Mouse (Mus musculus) thymus, adult 2 months (tissue): ENCODE data around the gene Rps3. TPM values are rescaled to one million over a fixed set of nuclear protein-coding genes. Genes with fewer than 3 reads are reported as not detected.
"Not testable (repeated sequence)": the region's sequence is repeated elsewhere in the genome, so short reads cannot be mapped to it uniquely, and the experiment has no call there.

Experiments
- DNase-seq: peaks from one replicate; pipeline ENCODE4 v3.0.0; 2021
- H3K27ac ChIP-seq: fragments of 200-500 bp; 2 replicates; pipeline ENCODE4 v1.5.1; 2012; ENCODE audit warnings: low read length, control low read depth; ENCODE audit not compliant: control insufficient read depth, insufficient read depth
- H3K27me3 ChIP-seq: fragments of 200-500 bp; 2 replicates; pipeline ENCODE4 v1.6.1; 2012; ENCODE audit warnings: mild to moderate bottlenecking, low read length, moderate library complexity, mixed read lengths; ENCODE audit not compliant: control insufficient read depth, insufficient read depth
- H3K36me3 ChIP-seq: fragments of 200-500 bp; 2 replicates; pipeline ENCODE4 v1.6.1; 2012; ENCODE audit warnings: mild to moderate bottlenecking, low read length, moderate library complexity; ENCODE audit not compliant: control insufficient read depth, insufficient read depth
- H3K4me1 ChIP-seq: fragments of 200-500 bp; replicated peaks from 2 replicates; pipeline ENCODE4 v1.6.1; 2012; ENCODE audit warnings: low read length; ENCODE audit not compliant: control insufficient read depth, insufficient read depth
- H3K4me3 ChIP-seq: fragments of 200-500 bp; 2 replicates; pipeline ENCODE4 v1.5.1; 2012; ENCODE audit warnings: mild to moderate bottlenecking, low read length, control low read depth, moderate library complexity; ENCODE audit not compliant: control insufficient read depth, insufficient read depth
- CTCF ChIP-seq: fragments of 200-500 bp; IDR thresholded peaks from 2 replicates; pipeline ENCODE4 v1.5.1; 2012; ENCODE audit warnings: mild to moderate bottlenecking, control low read depth, low read length, moderate library complexity, borderline replicate concordance; ENCODE audit not compliant: control insufficient read depth, poor library complexity, insufficient read depth; ENCODE audit errors: extremely low read depth
- POLR2A ChIP-seq: fragments of 200-500 bp; IDR thresholded peaks from 2 replicates; pipeline ENCODE4 v1.6.1; 2012; ENCODE audit warnings: mild to moderate bottlenecking, low read length, control low read depth, moderate library complexity; ENCODE audit not compliant: control insufficient read depth, poor library complexity, insufficient read depth; ENCODE audit errors: extremely low read depth
- WGBS: fragments of 180-500 bp; shearing (Covaris S2); methylation state at CpG from one replicate; pipeline ENCODE4 v1.1.7; 2018; 5-methylcytosine and 5-hydroxymethylcytosine counted together
- polyA plus RNA-seq: library from polyadenylated mRNA; depleted of rRNA; stranded (reverse); fragments of >200 nt; gene quantifications from 2 replicates; pipeline ENCODE4 v1.2.3, GENCODE M21; 2012

Gene Rps3
- polyA plus RNA-seq, 1 experiment = 566 TPM

DNA sequence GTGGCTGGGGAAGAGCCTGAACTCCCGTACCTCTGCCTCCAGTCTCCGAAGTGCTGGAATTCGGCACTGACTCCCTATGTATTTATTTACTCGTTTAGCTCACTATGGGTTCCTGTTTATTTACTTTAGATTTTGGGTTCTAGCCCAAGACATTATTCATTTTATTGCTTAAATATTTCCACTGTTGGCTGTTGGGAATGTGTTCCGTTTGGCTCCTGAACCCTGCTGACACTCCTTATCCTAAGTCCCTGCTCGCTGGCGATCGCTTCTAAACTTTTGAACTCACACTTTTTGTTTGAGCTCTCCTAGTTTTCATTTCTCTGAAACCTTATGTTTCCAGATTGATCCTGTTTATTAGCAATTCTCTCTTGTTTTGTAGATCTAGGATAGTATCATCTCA is 39.6 kb upstream of the Rps3 start:
- Histone ChIP-seq H3K27me3 (no peaks in the 10 kb centered on the region), H3K4me3 (no peak overlapping the region), H3K27ac (no peak overlapping the region), H3K36me3 (no peaks in the 10 kb centered on the region), H3K4me1 (no peaks in the 10 kb centered on the region)
- 97% methylated on average over 8 of the region's 8 CpGs for WGBS
- no peak for TF ChIP-seq CTCF
- no peak for TF ChIP-seq POLR2A
- no peak for DNase-seq

DNA sequence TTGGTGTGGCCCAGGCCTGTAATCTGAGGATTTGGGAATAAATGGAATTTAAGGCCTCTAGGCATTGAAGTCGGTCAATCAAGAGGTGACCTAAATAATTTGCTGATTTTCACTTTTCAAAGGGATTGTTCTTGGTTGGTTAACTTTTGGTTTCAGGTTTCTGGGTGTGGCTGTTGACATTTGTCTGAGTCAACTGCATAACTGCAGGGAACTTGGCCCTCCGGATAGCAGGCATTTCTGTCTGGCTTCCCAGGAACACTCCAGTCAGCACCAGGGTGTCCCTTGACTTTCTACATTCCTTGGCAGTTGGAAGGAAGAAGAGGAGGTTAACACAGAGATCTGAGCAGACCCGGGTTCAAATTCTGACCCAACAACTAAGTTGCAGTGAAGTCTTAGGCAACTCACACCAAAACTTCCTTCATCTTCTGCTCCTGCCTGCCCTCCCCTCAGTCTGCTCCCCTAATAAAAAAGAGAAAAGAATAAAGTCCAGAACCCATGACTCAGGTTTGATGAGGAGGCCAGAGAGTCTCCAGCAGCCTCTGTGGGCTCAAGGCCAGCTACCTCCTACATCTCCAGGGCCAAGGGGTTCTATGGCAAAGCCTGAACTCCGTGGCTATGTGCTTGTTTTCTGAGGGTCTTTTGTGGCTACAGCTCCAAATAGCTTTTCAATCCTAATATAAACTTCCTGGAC is 35.6 kb upstream of the Rps3 start:
- no peak for DNase-seq
- WGBS = 85% methylated on average over 4 of the region's 4 CpGs
- no peak overlapping the region for H3K27ac ChIP-seq
- no peak overlapping the region for H3K4me3 ChIP-seq
- H3K4me1 ChIP-seq = no peaks in the 10 kb centered on the region
- no peaks in the 10 kb centered on the region for H3K27me3 ChIP-seq
- no peaks in the 10 kb centered on the region for H3K36me3 ChIP-seq
- TF ChIP-seq POLR2A (no peak), CTCF (no peak)

DNA sequence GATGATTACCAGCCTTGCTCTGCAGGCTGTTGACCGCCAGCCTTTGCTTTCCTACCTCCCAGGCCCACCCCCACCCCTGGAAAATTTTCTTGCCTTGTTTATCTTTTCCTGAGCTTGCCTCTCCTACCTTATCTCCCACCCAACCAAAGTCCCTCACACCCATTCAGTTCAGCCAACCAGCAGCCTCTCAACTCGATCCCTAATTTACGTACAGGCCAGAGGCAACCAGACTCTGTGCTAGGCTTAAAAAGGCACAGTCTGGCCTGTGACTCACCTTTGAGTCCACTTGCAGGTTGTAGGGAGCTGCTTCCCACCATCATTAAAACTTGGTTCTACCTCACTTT is 33.2 kb upstream of the Rps3 start:
- over 99% methylated on average over 3 of the region's 3 CpGs for WGBS
- H3K36me3 ChIP-seq = no peaks in the 10 kb centered on the region

DNA sequence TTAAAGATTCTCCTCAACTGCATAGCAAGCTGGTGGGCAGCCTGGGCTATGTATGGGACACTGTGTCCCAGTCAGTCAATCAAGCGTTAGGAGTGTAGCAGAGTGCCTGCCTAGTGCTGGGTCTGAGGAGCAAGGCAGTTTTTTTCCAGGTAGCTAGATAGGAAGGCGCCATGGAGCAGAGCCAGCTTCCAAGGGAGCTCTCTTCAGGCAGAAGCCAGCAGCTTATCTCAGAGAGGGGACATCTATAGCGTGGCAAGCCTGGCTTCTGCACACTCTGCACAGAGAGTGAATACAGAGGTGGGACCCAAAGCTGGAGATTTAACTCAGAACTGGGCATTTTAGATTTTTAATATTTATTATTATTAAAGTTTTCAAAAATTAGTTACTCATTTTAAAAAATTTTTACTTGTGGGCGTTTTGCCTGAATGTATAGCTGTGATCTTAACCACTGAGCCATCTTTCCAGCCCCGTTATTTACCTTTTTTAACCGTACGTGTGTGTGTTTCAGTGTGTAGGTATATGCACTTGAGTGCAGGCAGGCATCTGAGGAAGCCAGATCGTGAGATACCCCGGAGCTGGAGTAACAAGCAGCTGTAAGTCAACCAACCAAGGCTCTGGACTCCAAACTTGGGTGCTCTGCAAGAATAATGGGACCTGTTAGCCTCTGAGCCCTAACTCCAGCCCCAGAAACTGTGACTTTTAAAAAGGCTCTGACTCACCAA is 32.7 kb upstream of the Rps3 start:
- 94% methylated on average over 9 of the region's 9 CpGs for whole genome bisulfite sequencing
- no peak overlapping the region for H3K27ac ChIP-seq
- no peak overlapping the region for H3K4me3 ChIP-seq
- no peaks in the 10 kb centered on the region for H3K36me3 ChIP-seq
- TF ChIP-seq POLR2A = no peak
- no peak for DNase-seq
- H3K27me3 ChIP-seq = no peaks in the 10 kb centered on the region
- H3K4me1 ChIP-seq = no peaks in the 10 kb centered on the region

More for the DNA sequence above, 33.2 kb upstream of the Rps3 start:
- Histone ChIP-seq H3K27ac (no peak overlapping the region), H3K4me1 (no peaks in the 10 kb centered on the region), H3K27me3 (no peaks in the 10 kb centered on the region), H3K4me3 (no peak overlapping the region)
- no peak for TF ChIP-seq POLR2A
- no peak for TF ChIP-seq CTCF
- DNase-seq = no peak

DNA sequence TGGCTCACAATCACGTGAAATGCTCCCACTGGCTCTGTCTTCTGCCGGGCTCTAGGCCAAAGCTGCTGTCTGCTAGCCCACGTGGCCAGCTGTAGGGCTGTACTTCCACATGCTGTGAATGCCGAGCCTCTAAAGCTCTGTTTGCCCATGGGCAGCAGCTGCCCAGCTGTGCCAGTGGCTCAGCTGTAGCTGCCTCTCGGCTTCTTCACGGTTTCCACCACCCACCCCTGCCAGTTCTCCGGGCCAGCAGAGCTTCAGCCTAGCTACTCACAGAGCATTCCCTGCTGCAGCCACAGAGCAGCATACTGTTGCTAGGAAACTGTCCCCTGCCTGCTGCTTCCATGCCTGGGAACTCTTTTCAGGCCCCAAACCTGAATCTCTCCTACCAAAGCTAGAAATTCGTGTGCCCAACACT is 26.6 kb upstream of the Rps3 start:
- H3K36me3 ChIP-seq = no peaks in the 10 kb centered on the region
- TF ChIP-seq CTCF = no peak
- no peak for TF ChIP-seq POLR2A
- no peaks in the 10 kb centered on the region for H3K4me1 ChIP-seq
- 44% methylated on average over 8 of the region's 8 CpGs for whole genome bisulfite sequencing
- DNase-seq = no peak
- no peaks in the 10 kb centered on the region for H3K27me3 ChIP-seq
- H3K4me3 ChIP-seq = no peak overlapping the region
- H3K27ac ChIP-seq = no peak overlapping the region

DNA sequence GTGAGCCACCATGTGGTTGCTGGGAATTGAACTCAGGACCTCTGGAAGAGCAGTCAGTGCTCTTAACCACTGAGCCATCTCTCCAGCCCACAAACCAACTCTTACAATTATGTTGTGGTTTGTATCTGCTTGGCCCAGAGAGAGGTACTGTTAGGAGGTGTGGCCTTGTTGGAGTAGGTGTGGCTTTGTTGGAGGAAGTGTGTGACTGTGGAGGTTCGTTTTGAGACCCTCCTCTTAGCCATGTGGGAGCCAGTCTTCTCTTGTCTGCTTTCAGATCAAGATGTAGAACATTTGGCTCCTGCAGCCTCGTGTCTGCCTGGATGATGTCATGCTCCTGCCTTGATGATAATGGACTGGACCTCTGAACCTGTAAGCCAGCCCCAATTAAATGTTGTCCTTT is 24.6 kb upstream of the Rps3 start:
- WGBS = 0% methylated on average over 2 of the region's 2 CpGs
- not testable (repeated sequence) for H3K27me3 ChIP-seq, H3K4me1 ChIP-seq, DNase-seq, H3K36me3 ChIP-seq, H3K4me3 ChIP-seq, H3K27ac ChIP-seq

DNA sequence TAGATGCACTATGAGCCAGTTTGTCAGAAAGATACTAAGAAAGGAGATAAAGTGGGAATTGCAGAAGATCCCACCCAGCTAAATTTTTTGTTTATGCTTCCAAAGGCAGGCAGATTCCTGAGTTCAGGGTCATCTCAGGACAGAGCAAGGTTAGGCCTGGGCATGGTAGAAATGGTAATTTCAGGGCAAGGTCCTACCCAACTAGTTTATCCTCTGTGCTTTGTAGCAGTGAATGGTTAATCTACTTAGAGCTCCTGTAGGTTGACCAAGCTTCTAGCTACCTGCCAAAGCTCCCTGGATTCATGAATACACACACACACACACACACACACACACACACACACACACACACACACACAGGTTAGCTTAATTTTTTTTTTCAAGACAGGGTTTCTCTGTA is 21.0 kb upstream of the Rps3 start:
- H3K27ac ChIP-seq = no peak overlapping the region
- H3K4me1 ChIP-seq = no peaks in the 10 kb centered on the region
- TF ChIP-seq POLR2A (no peak), CTCF (no peak)
- H3K4me3 ChIP-seq = no peak overlapping the region
- no peak for DNase-seq
- no peaks in the 10 kb centered on the region for H3K36me3 ChIP-seq
- H3K27me3 ChIP-seq = no peaks in the 10 kb centered on the region

DNA sequence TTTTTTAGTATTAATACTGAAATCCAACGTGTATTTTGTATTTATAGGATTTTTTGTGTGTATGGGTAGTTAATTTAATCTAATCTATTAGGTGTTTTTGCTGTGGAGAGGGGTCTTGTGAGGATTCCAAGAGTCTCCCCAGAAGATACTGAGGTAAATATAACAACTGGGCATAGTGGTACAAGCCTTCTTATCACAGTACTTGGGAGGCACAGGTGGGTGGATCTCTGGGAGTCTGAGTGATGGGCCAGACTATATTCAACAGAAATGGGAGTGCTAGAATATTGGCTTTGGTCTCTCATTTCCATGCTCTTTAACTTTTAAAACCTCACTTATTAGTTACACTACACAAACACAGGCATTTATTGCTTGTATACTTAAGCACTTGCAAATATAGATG is 17.6 kb upstream of the Rps3 start:
- H3K4me1 ChIP-seq = no peaks in the 10 kb centered on the region
- H3K27me3 ChIP-seq = no peaks in the 10 kb centered on the region
- TF ChIP-seq CTCF (no peak), POLR2A (no peak)
- no peak for DNase-seq
- H3K27ac ChIP-seq = no peak overlapping the region
- no peaks in the 10 kb centered on the region for H3K36me3 ChIP-seq
- no peak overlapping the region for H3K4me3 ChIP-seq
- 90% methylated on average over 1 of the region's 1 CpGs for WGBS
